Mouse (Mus musculus) kidney, postnatal 14 days (tissue): ENCODE results near the gene Itsn2.
A peak's percentile ranks its signal among the peaks of the same experiment; 100 is the strongest.
"Not testable (repeated sequence)": the region's sequence is repeated elsewhere in the genome, so short reads cannot be mapped to it uniquely, and the experiment has no call there.

Experiments used
- DNase-seq: peaks from one replicate; pipeline ENCODE4 v3.0.0; 2022; ENCODE audit warnings: mixed read lengths

The Itsn2 gene

DNA sequence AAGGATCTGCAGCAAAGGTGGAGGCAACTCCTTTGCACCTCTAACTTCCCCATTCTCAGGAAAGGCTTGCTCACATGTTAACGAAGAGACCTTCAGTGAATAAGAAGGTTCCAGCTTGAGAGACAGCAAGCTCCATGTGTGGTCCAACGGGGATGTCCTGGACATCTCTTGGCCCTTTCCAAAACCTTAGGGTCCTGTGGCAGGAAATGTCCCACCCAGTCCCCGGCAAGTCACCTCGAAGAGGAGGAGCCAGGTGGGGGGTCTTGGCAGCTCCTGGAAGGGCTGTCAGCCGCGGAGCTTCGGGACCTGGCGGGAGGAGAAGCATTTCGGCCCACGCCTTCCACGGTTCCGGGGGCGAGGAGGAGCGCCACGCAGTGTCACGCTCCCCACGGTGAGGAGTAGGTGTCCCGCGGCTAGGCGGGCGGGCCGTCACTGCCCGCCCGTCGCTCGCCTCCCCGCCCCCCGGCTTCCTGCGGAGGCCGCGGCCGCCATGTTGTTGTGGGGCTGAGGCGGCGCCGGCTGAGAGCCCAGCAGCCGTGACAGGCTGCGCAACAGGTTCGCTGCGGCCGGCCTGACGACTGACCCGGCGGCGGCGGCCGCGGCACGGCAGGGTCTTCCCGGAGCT is at the start of gene Itsn2, which contains the start of gene Gm3625:
Gene Itsn2, plus strand, starts transcription at position 98 of the 625 bp plus-strand sequence.
Gene Gm3625, minus strand, starts transcription at position 387 of the 625 bp plus-strand sequence.
- DNase-seq = peak; percentile 87

DNA sequence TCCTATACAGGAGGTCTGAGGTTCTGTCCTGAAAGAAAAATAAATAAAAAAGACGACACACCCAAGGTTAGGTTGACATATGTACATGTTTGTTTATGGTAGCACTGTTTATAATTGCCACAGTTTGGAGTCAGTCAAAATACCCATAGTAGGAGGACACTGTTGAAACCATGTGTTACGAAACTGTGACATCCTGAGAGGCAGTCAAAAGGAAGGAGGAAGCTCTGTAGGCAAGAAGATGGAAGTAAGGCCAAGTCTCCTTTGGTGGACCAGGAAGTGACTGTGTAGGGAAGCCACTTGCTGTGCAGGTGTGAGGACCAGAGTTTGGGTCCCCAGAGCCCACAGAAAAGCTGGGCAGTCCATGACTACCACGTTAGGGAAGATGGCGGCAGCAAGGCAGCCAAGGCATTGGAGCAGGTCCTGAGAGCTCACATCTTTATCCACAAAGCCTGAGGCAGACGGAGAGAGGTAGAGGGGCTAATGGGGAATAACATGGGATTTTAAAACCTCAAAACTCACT is 48.0 kb upstream of the Itsn2 start:
- DNase-seq = no peak

DNA sequence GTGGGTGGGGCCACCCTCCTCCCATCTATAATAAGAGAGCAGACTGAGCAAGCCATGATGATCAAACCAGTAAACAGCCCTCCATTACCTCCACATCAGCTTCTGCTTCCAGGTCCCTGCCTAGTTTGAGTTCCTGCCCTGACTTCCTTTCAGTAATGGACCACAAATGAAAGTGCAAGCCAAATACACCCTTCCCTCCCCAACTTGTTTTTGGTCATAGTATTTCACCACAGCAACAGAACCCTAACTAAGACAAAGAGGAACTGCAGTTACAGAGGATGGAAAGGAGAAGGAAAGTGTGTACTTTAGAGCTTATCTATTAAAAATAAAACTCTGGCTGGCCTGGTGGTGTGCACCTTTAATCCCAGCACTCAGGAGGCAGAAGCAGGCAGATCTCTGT is 47.0 kb upstream of the Itsn2 start:
- DNase-seq = no peak

DNA sequence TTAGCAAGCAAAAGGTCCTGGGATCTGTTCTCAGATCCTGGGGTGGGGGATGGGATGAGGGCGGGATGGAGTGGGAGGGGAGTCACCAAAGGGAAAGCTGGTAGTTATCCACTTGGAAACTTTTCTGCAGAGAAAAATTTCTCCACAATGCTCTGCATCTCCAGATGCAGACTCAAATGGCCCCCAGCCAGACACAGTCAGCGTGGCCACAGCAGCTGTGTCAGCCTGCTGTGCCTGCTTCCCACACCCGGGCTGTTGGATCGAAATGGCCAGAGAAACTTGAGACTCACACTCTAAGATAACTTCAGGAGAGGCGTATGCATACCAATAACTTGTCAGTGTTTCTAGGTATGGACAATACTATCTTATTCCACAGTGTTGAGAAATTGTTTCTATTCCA is 45.9 kb upstream of the Itsn2 start:
- peak; percentile 59 for DNase-seq

DNA sequence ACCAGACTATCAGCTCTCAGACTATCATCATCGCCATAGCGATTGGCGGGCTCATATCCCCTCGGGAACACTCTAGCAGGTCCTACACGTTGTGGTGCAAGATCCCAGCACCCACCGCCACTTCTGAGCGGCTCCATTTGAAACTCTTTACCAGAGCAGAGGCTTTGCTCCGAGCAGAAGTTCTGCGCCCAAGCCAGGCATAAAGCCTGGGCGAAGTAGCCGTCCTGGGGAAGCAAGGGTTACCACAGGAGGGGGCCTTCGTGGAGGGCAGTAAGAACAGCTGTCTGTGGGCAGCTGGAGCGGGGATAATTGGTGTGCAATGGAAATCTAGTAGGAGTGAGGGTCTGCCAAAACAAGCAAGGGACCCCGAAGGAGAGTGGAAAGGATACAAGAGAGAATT is 44.9 kb upstream of the Itsn2 start:
- DNase-seq = no peak

DNA sequence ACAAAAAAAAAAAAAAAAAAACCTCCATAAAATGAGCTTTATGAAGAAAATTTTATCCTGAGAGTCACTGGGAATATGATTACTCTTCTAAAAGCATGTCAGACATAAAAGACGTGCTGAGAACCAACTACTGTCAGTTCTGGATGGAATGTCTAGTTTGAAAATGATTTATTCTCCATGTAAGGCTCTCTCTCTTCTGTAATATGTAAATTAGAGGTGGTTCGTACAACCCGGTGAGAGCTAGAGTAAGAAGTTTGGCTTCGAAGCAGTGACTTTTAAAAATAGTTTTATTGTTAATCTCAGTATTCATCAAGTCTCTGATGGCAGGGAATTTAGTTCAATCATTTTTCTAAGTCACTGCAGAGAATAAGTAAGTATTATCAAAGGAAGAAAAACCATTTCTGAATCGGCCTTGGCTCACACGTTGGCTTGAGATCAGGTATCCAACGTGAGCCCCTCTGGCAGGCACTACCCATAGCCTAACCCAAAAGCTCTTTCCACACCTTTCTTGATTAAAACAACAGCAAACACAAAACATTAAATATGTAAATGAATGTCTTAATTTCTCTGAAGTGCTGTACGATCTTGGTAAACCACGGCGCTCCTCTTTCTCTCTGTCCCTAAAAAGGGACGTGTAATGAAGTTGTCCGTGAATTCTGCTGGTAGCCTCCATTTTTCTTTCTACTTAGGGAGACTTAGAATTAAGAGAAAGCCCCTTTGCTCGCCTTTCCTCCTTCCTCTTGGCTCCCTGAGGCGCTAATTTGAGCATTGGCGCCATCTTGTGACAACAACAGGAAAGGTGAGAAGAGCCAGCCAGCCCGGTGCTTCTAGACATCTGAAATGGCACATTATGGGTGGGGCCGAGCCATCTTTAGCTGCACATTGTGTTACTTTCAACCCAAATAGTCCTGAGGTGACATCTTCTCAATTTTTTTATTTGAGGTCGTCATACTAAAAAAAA is 44.1 kb upstream of the Itsn2 start:
- DNase-seq = peak; percentile 81

DNA sequence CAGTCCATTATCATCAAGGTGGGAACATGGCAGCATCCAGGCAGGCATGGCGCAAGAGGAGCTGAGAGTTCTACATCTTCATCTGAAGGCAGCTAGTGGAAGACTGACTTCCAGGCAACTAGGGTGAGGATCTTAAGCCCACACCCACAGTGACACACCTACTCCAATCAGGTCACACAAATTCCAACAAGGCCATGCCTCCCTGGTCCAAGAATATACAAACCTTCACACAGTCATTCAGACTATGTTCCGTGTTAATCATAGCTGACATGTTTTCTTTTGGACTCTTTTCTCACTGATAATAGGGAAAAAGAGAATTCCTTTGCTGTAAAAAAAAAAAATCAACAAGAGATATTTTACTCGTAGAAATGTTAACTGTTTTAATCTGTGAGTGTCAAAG is 38.7 kb upstream of the Itsn2 start:
- not testable (repeated sequence) for DNase-seq

DNA sequence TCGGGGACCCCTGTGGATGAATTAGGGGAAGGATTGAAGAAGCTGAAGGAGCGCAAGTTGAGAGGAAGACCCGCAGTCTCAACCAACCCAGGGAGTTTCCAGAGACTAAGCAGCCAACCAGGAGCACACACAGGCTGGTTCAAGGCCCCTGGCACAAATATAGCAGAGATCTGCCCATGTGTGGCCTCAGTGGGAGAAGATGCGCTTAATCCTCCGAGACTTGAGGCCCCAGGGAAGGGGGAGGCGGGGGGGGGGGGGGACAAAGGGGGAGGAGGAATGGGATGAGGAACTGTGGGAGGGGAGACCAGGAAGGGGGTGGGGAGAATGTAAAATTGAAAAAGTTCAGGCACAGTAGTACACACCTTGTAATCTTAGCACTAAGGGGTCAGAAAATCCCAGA is 37.0 kb upstream of the Itsn2 start:
- DNase-seq = no peak

DNA sequence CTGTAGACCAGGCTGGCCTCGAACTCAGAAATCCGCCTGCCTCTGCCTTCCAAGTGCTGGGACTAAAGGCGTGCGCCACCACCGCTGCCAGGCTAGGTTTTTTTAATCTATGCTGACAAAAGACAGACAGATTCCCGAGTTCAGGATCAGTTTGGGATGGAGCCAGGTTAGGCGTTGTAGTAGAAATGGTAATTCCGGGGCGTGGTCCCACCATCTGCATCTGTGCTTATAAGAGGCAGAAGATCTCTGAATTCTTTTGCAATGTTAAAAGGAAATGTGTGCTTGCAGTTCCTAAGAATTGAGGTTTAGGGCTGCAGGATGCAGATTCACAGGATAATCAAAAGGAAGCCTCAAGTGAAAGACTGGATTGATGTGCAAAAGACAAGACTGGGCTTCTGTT is 35.5 kb upstream of the Itsn2 start:
- DNase-seq = no peak

DNA sequence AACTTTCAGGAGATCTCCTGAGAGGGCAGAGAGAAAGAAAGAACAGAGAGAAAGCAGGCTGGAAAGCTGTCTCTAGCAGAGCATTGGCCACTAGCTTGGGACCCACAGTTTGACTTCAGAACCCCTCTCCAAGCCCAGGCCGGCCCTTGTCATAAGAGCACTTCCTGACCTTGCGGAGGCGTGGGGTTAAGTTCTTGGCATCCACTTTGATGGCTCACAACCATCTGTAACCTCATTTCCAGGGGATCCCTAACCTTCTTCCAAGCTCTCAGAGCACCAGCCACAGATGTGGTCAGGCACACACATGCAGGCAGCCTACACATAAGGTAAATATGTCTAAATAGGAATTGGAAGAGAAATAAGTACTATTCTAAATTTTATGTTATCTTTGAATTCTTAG is 35.0 kb upstream of the Itsn2 start:
- peak; percentile 14 for DNase-seq

DNA sequence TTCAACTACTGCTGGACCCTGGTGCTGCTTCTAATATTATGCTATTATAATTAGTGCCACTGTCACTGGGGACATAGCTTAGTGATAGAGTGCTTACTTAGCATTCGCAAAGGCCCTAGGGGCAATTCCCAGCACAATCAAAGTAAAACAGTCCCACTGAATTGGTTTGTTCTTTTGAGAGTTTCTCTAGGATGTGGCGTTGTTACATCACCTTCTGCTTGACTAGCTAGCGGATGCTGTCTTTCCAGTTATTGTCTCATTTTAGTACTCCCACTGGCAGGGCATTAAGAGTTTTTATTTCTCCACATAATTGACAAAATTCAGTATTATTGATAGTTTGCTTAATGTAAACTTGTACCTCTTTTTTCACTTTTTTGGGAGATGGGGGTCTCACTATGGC is 34.4 kb upstream of the Itsn2 start:
- DNase-seq = no peak

DNA sequence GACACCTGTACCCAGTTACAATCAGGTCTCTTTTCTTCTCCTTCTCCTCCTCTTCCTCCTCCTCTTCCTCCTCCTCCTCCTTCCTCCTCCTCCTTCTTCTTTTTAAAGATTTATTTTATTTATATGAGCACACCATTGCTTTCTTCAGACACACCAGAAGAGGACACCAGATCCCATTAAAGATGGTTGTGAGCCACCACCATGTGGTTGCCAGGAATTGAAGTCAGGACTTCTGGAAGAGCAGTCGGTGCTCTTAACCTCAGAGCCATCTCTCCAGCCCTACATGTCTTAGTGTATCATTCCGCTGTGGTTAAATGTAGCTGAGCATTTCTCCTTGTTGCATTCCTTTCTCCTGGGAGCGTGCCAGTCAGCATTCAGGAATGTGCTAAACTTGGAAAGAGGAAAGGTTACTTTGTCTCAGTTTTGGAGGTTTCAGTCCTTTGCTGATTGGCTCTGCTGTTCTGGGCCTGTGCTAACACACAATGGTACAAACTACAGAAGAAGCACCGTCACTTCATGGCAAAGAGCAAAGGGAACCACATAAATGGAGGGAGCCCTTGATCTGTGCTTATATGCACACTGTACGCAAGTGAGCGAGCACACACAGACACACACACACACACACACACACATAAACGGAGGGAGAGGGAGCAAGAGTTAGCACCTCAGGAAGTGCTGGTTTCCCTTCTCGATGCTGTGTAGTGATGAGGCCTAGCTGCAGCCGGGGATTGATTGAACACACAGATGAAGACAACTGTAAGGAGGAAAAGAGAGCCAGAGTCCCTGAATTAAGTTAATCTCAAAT is 33.8 kb upstream of the Itsn2 start:
- DNase-seq = peak; percentile 69

DNA sequence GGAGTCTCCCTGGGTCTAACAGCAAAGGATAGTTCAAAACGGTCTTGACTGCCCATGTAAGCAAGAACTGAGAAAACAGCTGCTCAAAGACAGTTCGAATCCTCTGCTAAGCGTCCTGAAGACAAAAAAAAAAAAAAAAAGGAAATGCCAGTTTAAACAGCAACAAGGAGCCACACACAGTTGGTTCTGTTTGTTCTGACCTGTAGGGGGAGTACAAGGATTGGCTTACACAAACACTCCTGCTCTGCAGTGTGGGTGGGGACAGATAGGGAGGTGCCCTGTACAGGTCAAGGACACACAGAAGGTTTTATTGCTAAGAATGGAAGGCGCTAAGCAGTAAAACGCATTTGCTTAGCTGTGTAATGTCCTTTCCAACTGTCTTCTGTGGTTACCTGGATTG is 20.6 kb upstream of the Itsn2 start:
- DNase-seq = peak; percentile 66

DNA sequence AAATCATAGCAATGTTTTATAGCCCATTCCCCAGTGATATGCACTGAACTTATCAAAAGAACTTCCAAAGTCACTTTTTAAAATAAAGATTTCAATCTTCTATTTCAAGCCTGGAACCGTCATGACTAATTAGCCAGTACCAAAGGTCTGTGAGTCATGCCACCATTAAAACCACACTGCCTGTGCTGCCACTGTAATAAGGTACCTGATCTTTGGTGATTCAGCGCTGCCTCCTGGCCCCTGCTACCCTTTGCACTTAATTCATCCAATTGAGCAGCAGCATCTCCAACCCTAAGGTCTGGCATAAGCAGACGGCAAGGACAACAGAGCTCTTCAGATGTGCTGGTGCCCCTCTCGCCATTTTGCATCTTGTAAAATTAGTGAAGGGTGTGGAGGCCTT is 18.4 kb upstream of the Itsn2 start:
- DNase-seq = no peak

DNA sequence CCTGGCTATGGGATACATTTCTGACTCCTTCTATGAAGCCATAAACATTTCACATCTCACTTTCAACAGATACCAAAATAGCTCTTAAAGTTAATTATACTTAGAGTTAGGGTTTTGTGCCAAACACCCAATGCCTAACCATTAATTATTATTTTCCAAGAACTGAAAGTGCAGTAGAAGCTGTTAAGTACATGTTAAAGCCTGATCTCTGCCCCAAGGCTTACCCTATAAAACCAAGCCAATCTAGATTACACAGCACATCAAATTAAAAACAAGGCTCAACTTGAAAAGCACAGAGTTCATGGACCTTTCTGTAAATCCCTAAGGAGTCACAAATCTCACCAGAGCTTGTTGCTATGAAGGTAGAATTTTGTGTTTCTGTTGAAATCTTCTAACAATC is 10.1 kb upstream of the Itsn2 start:
- peak; percentile 32 for DNase-seq

DNA sequence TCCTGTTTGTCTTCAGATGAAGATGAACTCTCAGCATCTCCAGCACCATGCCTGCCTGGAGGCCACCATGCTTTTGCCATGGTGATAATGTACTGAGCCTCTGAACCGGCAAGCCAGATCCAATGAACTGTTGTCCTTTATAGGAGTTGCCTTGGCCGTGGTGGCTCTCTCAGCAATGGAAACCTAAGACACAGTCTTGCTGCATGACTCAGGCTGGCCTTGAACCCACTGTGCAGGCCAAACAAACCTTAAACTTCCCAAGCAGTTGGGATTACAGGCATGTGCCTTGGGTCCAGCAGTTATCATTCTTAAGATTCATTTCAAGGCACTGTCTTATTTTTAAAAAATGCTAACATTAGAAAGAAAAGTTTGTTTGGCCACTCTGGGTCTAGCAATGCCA is 4.6 kb upstream of the Itsn2 start:
- no peak for DNase-seq

DNA sequence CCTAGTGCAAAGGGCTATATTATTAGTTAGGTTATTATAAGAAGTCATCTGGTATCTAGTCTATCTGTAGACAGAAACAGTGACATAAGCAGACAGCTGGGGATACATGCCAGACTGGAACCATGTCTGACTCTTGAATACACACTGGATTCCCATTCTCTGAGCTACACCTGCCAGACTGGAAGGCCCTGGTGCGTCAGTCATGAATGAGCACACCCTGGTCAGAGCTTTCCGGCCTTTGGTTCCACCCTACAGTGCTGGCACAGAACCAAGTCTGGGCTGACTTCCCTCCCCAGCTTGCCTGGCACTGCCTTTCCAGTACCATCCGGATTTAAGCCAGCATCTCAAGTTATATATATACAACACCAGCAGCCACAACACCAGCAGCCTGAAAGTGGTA is 3.8 kb upstream of the Itsn2 start:
- DNase-seq = peak; percentile 90

DNA sequence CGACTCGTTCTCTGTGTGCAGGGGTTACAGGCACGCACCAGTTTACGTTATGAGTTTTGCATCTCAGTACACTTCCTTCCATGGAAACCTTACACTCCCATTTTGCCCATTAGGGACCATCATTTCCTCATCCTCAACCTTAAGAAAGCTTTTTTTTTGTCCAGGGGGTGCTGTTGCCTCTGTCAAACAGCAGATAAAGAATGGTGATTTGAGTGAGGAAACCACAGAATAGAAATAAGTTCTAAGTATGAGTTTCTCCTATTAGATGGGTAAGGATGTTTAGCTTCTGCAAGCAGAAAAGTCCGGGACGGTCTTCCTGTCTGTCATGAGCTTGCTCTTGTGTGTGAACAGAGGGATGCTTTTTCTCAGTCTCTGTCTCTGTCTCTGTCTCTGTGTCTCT is 413 bp upstream of the Itsn2 start:
- DNase-seq = no peak

DNA sequence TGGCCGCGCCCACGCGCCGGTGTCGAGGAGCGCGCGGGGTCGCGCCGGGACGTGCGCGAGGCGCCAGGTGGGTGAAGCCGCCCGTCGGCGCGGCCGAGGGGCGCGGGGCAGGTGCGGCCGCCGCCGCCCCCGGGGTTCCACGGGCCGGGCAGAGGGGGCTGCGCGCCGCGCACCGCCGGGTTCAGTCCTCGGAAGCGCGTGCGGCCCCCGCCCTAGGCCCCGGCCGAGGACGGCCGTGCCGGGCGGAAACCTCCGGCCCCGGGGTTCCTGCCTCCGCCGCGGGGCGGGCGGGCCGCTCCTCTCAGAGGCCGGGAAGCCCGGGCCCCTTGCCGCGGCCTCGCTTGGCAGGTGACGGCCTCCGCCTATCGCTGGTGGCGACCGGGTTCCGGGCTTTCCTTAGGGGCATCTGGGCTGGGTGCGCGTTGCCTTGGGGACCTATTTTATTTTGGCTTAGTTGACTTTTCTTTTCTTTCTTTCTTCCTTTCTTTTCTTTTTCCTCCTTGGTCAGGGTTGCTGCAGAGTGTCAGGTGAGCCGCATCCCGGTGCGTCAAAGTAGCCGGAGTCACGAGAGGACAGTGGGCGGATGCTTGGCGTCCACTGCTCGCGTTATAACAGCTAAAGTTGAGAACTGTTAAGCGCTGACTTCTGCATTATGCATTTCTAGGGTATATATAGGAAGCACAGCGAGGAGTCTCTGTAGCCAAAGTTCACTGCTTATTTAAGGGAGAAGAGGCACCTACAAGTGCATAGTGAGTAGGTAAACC is 910 bp downstream of the Itsn2 start:
- peak; percentile 70 for DNase-seq

DNA sequence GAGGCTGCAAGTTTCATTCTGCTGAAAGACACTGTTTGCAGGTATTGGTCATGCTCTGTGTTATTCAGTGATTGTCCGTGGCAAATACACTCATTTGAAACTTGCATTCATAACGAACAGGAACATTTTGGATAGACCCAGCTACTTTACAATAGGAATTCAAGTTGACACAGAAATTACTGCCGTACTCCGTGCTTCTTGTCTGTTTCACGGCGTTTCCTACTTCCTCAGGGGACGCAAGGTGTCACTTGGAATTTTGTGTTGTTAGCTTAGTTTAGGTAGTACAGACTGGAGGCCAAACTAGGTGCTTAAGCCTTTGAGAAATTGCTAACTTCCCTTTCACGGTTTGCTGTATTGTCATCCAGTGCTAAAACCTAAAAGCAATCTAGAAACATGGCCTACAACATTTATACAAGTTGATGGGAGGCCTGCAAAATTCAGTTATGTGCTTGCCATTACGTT is 1.5 kb downstream of the Itsn2 start:
- no peak for DNase-seq

DNA sequence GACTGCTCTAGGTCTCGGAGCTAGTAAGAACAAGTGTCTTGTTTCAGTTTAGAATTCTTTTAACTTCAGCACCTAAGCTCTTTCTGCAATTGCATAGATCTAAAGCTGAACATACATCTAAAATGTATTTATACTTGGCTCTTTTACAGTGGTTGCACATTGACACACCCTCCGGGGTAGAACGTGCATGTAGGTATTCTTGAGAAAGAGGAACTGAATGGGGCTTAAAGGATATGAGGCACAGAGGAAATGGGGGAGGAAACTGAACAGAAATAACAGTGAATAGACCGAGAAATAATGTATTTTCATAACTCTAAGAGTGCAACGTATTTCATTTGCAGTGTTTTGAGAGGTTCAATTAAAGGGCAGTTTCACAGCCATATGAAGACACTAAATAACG is 2.6 kb downstream of the Itsn2 start:
- DNase-seq = no peak
